27 mouse cellular contexts compared by ENCODE assay signal in the genomic region with DNA sequence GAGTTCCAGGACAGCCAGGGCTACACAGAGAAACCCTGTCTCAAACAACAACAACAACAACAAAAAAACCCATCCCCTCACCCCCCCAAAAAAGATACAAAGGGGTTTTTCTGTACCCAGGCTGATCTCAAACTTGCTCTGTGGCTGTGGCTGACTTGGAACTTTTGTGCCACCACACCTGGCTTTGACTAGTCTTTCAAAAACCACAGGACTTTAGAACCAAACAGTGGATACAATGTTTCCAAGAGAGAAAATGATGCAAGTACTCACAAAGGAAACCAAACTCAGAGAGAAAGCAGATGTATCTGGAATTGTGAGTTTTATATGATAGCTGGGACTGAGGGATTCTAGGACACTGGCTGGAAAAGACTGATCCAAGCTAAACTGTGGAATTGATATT. TPM values are rescaled to one million over a fixed set of nuclear protein-coding genes. Genes with fewer than 3 reads are reported as not detected.
A peak's percentile ranks its signal among the peaks of the same experiment; 100 is the strongest.
DNase-seq lines count a peak whose midpoint lies in the region; ATAC-seq lines count a peak whose summit lies in the region.
"Had no signal": no experiment of that assay in that cellular context is flagged by ENCODE, and none has a peak within 500 bp of the region (broad histone marks: within the 10 kb centered on the region; RNA-seq: fewer than 3 reads in every experiment).

No protein-coding gene starts in this region.

- DNase-seq in heart, embryonic 10.5 days (ENCODE audit: low spot score), result peak; percentile 60
- no peak for DNase-seq in heart, postnatal 36 days
- peak; percentile 1 for DNase-seq in liver, embryonic 11.5 days (ENCODE audit: low spot score)
- DNase-seq in testis, postnatal 14 days (ENCODE audit: low spot score), result peak; percentile 41
- DNase-seq in testis, postnatal 10 days (ENCODE audit: low spot score), result no peak
- DNase-seq: adrenal gland, adult 8-10 months; adrenal gland, postnatal 14 days; adrenal gland, postnatal 36 days; B cell, adult 2 months; cerebellum, adult 11-12 months; cerebellum, adult 2 months; cerebellum, adult 9-10 months; cerebellum, postnatal 10 days; cerebellum, postnatal 25 days had no signal

- H3K36me3 ChIP-seq in heart, embryonic 10.5 days, result no peaks in the 10 kb centered on the region
- no peaks in the 10 kb centered on the region for H3K36me3 ChIP-seq in liver, embryonic 11.5 days (ENCODE audit: control insufficient read depth, insufficient read depth, low read length)
- no peaks in the 10 kb centered on the region for H3K36me3 ChIP-seq in liver, embryonic 12.5 days
- H3K36me3 ChIP-seq: embryonic facial prominence, embryonic 10.5 days; embryonic facial prominence, embryonic 12.5 days; forebrain, embryonic 15.5 days; G1E had no signal

- H3K4me1 ChIP-seq in heart, embryonic 10.5 days, result no peaks in the 10 kb centered on the region
- H3K4me1 ChIP-seq in liver, embryonic 11.5 days (replicated peaks; ENCODE audit: control insufficient read depth, insufficient read depth, low read length), result 0 out of 2 replicates have a peak, but pooled peaks cover under 1% of the 10 kb centered on the region
- peaks cover 4% of the 10 kb centered on the region for H3K4me1 ChIP-seq in liver, embryonic 12.5 days
- H3K4me1 ChIP-seq: embryonic facial prominence, embryonic 10.5 days; embryonic facial prominence, embryonic 12.5 days; forebrain, embryonic 13.5 days; forebrain, embryonic 15.5 days had no signal

- intact Hi-C loops in heart, postnatal 36 days (cut with DNase I), result no loop called here

- peaks cover 19% of the 10 kb centered on the region; the same call in 1 of the 2 replicates for H3K27me3 ChIP-seq in heart, embryonic 10.5 days (ENCODE audit: insufficient read depth, poor library complexity, severe bottlenecking)
- H3K27me3 ChIP-seq in liver, embryonic 11.5 days (replicated peaks; ENCODE audit: control insufficient read depth, insufficient read depth, low read length), result no peaks in the 10 kb centered on the region; the same call in 1 of the 2 replicates
- H3K27me3 ChIP-seq in liver, embryonic 12.5 days (replicated peaks), result peaks cover 38% of the 10 kb centered on the region
- H3K27me3 ChIP-seq: embryonic facial prominence, embryonic 12.5 days had no signal

- H3K4me2 ChIP-seq in liver, embryonic 11.5 days, result no peak overlapping the region
- H3K4me2 ChIP-seq in liver, embryonic 12.5 days, result no peak overlapping the region
- H3K4me2 ChIP-seq: embryonic facial prominence, embryonic 12.5 days; forebrain, embryonic 13.5 days; forebrain, embryonic 15.5 days had no signal

- ATAC-seq in liver, embryonic 11.5 days (replicated peaks; ENCODE audit: low FRiP score), result no peak
- ATAC-seq in liver, embryonic 12.5 days, result no peak
- ATAC-seq: activated CD4-positive, CD25-positive, alpha-beta regulatory T cell, adult 4 months; CD4-positive, CD25-positive, alpha-beta regulatory T cell, adult 4 months; forebrain, embryonic 13.5 days; forebrain, embryonic 15.5 days; Patski had no signal

- H3K4me3 ChIP-seq in heart, embryonic 10.5 days, result no peak overlapping the region
- H3K4me3 ChIP-seq in liver, embryonic 11.5 days (ENCODE audit: low read depth, low read length), result no peak overlapping the region
- no peak overlapping the region for H3K4me3 ChIP-seq in liver, embryonic 12.5 days
- H3K4me3 ChIP-seq: embryonic facial prominence, embryonic 10.5 days; embryonic facial prominence, embryonic 12.5 days; forebrain, embryonic 13.5 days; forebrain, embryonic 15.5 days had no signal

- H3K27ac ChIP-seq in heart, embryonic 10.5 days, result no peak overlapping the region
- no peak overlapping the region for H3K27ac ChIP-seq in liver, embryonic 11.5 days (ENCODE audit: low read depth, low read length)
- H3K27ac ChIP-seq in liver, embryonic 12.5 days, result no peak overlapping the region
- H3K27ac ChIP-seq: embryonic facial prominence, embryonic 10.5 days; embryonic facial prominence, embryonic 12.5 days; forebrain, embryonic 13.5 days; forebrain, embryonic 15.5 days had no signal

- H3K9me3 ChIP-seq in heart, embryonic 10.5 days, result no peaks in the 10 kb centered on the region
- H3K9me3 ChIP-seq in liver, embryonic 11.5 days (ENCODE audit: control insufficient read depth, low read length), result no peaks in the 10 kb centered on the region
- no peaks in the 10 kb centered on the region for H3K9me3 ChIP-seq in liver, embryonic 12.5 days (replicated peaks)
- H3K9me3 ChIP-seq: embryonic facial prominence, embryonic 10.5 days; embryonic facial prominence, embryonic 12.5 days; forebrain, embryonic 13.5 days; forebrain, embryonic 15.5 days; G1E had no signal

- no peak overlapping the region for H3K9ac ChIP-seq in liver, embryonic 11.5 days (ENCODE audit: low read depth, low read length)
- no peak overlapping the region for H3K9ac ChIP-seq in liver, embryonic 12.5 days
- H3K9ac ChIP-seq: embryonic facial prominence, embryonic 12.5 days; forebrain, embryonic 13.5 days; forebrain, embryonic 15.5 days had no signal

RNA-seq across cellular contexts. Expression of gene Elovl3, which starts 7.0 kb away (rescaled TPM):
- 0.10 TPM in 1 of 2 replicates, not detected in the other for polyA plus RNA-seq in heart, embryonic 10.5 days (2016; fragmentation: Nextera tagmentation; extraction: Ambion mirVana)
- total RNA-seq in heart, postnatal 36 days (2021), result under 1 TPM in 1 of 2 experiments, not detected in 1; 0.69 TPM
- not detected in 2 replicates for polyA plus RNA-seq in liver, embryonic 11.5 days (2014; fragmentation: Nextera tagmentation; extraction: Ambion mirVana)
- polyA plus RNA-seq in liver, embryonic 12.5 days (2016; fragmentation: Nextera tagmentation; extraction: Ambion mirVana), result not detected in 2 replicates
- total RNA-seq: CH12.LX, G1E had no signal
- polyA plus RNA-seq: activated CD4-positive, CD25-positive, alpha-beta regulatory T cell, adult 4 months; CD4-positive, CD25-positive, alpha-beta regulatory T cell, adult 4 months; cerebellum, adult 2 months; cortical plate, adult 2 months; embryonic facial prominence, embryonic 10.5 days; forebrain, embryonic 13.5 days; forebrain, embryonic 15.5 days; G1E; Patski had no signal

RNA-seq across cellular contexts. Expression of gene Pitx3, which starts 23.5 kb away (rescaled TPM):
- polyA plus RNA-seq in heart, embryonic 10.5 days (2016; fragmentation: Nextera tagmentation; extraction: Ambion mirVana), result 0.87 and 0.89 TPM in 2 replicates
- under 1 TPM; 0.58 to 0.62 TPM for total RNA-seq in heart, postnatal 36 days (2021)
- polyA plus RNA-seq in liver, embryonic 11.5 days (2014; fragmentation: Nextera tagmentation; extraction: Ambion mirVana), result 0.47 and 0.55 TPM in 2 replicates
- 0.59 and 0.94 TPM in 2 replicates for polyA plus RNA-seq in liver, embryonic 12.5 days (2016; fragmentation: Nextera tagmentation; extraction: Ambion mirVana)
- total RNA-seq: adrenal gland, adult 18-20 months; adrenal gland, postnatal 14 days; CH12.LX; G1E had no signal
- polyA plus RNA-seq: activated CD4-positive, CD25-positive, alpha-beta regulatory T cell, adult 4 months; CD4-positive, CD25-positive, alpha-beta regulatory T cell, adult 4 months; forebrain, embryonic 11.5 days; forebrain, embryonic 13.5 days; forebrain, embryonic 15.5 days; G1E; Patski had no signal

RNA-seq across cellular contexts. Expression of gene Gbf1, which starts 27.7 kb away (rescaled TPM):
- polyA plus RNA-seq in heart, embryonic 10.5 days (2016; fragmentation: Nextera tagmentation; extraction: Ambion mirVana), result 50.0 and 50.8 TPM in 2 replicates
- total RNA-seq in heart, postnatal 36 days (2021), result 10 to 100 TPM; 43.2 to 50.4 TPM
- polyA plus RNA-seq in liver, embryonic 11.5 days (2014; fragmentation: Nextera tagmentation; extraction: Ambion mirVana), result 30.8 and 31.1 TPM in 2 replicates
- polyA plus RNA-seq in liver, embryonic 12.5 days (2016; fragmentation: Nextera tagmentation; extraction: Ambion mirVana), result 27.7 and 30.6 TPM in 2 replicates

RNA-seq across cellular contexts. Expression of gene Nolc1, which starts 49.0 kb away (rescaled TPM):
- 80.2 and 117 TPM in 2 replicates for polyA plus RNA-seq in heart, embryonic 10.5 days (2016; fragmentation: Nextera tagmentation; extraction: Ambion mirVana)
- total RNA-seq in heart, postnatal 36 days (2021), result 10 to 100 TPM; 14.4 to 19.8 TPM
- polyA plus RNA-seq in liver, embryonic 11.5 days (2014; fragmentation: Nextera tagmentation; extraction: Ambion mirVana), result 211 TPM in 2 replicates
- polyA plus RNA-seq in liver, embryonic 12.5 days (2016; fragmentation: Nextera tagmentation; extraction: Ambion mirVana), result 136 and 147 TPM in 2 replicates

Comparison
In these comparisons a context has a peak if more than half of its experiments do, and no peak if none do; other contexts are left out.
1. DNase-seq: peak in heart, embryonic 10.5 days (single experiment), liver, embryonic 11.5 days (single experiment) and testis, postnatal 14 days (single experiment); none in heart, postnatal 36 days (0 of 2) and testis, postnatal 10 days (single experiment).